Mouse (Mus musculus) right cerebral cortex, adult 18-20 months (tissue): Measurements from ENCODE around the gene Irx1.

Experiments
- DNase-seq: peaks from one replicate; pipeline ENCODE4 v3.0.0; 2022; ENCODE audit warnings: mixed read lengths

Irx1 gene

GRCm38 (mm10) chr13:71963356-71964351 is at the start of gene Irx1:
Gene Irx1, minus strand, starts transcription at chr13:71963723.
- no peak for DNase-seq

- no peak for DNase-seq
These were observed 16.6 kb upstream of the Irx1 start for GRCm38 (mm10) chr13:71979932-71980655.

GRCm38 (mm10) chr13:71975753-71976152 is 12.2 kb upstream of the Irx1 start:
- no peak for DNase-seq

DNA sequence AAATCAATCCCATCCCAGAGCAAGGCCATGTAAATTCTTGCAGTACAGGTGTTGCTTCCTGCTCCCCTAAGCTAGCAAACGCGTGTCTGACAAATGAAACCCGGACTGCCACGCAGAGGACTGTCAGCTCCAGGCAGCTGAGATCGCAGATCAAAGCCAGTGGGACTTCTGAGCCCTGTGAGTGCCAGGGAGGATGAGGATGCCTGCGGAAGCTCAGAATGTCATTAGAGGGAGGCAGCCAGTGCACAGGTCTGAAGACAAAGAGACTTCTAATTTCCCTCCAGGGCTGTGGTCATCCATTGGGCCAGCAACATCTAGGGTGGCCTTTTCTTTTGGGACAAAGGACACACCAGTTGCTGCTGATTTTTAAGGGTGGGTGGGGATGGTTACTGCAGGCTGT is 4.8 kb upstream of the Irx1 start:
- DNase-seq = no peak

DNA sequence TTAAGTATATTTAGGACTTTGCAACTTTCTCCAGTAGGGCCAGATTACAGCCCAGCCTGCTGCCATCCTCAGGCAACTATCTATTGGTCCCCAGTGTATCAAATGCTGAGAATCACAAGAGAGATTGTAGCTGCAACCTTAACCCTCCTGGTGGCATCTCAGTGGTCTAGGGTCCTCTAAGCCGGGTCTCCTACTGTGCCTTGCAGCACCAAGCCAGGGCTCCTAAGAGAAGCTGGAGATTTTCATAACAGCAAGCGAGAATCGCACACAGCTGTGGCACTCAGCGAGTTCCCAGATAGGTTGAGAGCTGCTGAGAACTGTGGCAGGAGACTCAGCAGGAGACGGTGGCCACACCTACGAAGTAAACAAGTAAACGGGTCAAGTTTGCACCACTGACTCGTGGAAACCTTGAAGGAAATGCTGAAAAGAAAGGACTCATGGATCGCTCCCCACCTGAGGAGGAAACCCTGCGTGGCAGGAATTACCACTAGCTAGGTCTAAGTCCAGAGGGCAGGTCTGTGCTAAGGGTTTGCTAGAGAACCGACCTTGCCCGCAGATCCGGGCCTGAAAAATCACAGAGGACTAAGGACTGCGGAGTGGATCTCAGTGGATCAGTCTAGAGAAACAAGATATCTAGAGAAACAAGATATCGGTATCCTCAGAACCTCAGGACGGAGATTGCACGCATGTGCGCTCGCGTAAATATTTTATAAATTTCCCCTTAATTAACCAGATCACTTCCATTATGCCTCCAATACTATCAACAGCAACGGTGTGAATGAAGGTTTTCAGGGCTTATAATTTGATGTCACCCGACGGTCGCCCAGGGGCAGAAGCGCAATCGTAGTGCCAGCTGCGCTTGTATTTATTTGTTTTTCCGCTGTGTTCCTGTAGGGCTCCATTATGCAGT is 4.1 kb upstream of the Irx1 start:
- DNase-seq = no peak

DNA sequence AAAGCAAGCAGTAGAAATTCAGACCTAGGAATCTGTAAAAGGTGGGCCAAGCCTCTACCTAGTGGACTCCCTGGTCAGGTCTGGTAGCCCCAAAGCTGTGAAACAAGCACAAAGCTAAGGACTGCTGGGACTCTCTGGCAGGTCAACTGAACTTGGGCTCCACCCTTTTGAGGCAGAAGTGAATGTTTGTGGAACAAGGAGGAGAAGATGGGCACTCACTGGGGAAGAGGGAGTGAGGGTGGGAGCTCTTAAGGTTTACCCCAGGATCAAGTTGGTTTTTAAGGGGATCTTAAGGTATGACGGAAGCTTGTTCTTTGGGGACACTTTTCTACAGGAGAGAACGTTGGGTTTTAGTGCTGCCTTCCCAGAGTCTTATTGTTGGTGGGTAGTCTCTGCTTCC is 3.1 kb upstream of the Irx1 start:
- no peak for DNase-seq

- no peak for DNase-seq
These were observed 843 bp upstream of the Irx1 start for GRCm38 (mm10) chr13:71964366-71964765.

DNA sequence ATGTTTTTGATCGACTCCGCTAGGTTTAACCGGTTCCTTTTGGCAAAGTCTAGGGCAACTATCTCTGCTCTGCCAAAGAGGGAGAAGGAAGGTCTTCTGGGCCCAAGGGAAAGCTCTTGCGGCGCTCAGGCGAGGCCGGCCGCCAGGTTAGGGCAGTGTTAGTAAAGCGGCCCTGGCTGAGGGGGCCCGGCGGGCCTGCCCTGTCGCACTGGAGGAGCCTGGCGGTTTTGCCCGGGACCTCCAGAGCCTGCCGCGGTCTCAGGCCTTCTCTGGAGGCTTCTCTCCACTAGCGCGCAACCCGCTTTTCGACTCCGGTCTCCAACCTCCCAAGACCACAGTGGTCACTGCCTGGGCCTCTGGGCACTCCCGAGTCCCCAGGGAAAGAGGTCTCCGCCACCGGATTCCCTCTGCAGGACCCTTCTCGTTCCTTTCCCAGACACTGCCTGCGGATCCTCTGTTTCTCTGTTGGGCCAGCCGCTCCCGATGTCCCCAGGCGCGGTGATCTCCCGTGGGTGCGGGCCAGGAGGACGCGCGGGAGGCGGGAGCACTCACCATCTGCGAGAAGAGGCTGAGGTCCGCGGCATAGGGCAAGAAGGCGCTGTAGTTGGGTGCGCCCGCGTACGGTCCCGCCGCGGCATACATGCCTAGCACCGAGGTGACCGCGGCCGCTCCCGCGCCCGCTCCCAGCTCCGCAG is 715 bp downstream of the Irx1 start:
- DNase-seq = no peak

GRCm38 (mm10) chr13:71961891-71962660 is 1.4 kb downstream of the Irx1 start:
- DNase-seq = no peak

DNA sequence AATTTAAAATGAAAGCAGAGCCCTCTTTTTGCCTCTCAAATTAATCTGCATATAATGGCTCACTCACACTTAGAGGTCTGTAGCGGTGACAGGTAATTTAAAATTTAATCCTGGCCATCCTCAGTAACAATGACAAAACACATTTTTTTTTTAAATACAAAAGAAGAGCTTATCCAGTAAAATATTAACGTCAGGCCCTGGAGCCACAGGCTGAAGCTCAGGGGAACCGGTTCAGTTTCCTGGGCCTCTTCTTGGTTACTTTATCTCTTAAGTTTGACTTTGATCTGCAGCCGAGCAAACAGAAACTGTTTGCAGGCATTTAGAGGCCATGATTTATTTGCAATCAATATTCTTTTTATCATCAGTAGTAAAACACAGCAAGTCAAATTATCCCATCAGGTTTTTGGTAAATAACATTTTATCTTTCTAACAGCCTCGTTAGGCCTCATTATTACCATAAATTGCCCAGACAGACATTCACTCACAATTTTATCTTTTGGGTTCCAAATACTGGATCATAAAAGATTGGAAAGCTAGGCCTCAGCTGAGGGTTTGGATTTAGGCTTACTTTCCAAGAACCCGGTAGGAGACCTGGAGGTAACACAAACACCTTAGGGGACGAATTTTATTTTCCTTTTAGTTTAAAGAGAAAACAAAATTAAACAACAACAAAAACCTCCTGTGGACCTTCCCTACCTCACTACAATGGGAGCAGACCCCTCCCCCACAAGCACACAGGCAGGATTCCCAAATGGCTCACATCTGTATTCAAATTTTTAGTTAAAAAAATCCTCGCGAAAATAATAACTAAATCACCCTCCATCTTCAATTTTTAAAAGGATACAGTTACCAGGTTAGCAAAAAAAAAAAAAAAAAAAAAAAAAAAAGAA is 2.4 kb downstream of the Irx1 start:
- DNase-seq = no peak

DNA sequence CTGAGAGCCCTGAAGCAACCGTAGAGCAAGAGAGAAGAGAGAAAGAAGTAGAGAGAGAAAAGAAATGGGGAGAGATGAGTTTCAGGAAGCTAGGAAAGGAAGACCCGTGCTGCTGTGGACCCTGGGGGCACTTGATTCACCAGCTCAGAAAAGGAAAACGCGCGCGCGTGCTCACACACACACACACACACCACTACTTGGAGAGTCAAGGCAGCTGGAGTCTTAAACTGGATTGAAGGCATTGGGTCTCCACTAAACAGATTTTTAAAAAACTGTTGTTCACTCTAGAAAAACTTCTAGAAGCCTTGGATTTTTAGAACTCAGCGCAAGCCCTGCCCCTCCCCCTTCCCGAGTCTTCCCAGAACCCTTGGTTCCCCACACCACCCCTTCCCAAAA is 3.2 kb downstream of the Irx1 start:
- DNase-seq = no peak

DNA sequence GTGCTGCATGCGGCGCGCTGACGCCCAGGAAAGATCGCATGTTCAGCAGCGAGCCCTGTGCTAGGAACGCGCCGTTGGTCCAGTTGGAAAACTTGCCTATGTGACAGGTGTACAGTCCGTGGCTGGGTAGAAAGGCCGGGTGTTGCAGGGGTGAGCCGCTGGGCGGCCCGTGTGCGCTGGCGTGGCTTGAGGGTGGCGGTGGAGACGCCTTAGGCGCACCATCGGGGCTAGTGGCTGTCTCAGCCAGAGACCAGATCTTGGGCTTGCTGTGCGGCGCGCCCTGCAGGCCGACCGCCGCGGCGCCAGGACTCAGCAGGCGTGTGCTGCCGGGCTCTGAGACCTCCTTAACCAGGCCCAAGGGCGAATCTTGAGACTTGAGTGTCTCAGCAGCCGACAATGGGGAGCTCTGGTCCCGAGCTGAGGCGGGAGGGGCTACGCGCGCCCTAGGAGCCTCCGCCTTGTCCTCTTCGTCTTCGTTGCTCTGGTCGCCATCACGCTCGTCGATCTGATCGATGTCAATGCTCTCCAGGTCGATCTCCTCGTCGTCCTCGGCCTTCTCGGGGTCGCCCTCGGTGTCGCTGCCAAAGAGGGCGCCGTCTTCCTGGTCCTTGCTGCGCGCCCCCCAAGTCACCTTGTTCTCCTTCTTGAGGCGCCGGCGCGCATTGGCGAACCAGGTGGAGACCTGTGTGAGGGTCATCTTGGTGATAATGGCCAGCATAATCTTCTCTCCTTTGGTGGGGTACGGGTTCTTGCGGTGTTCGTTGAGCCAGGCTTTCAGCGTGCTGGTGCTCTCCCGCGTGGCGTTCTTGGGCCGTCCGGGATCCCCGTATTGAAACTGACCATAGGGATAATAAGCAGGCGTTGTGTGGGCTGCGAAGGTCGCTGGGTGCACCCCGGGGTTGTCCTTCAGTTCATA is 3.9 kb downstream of the Irx1 start:
- no peak for DNase-seq

GRCm38 (mm10) chr13:71958651-71959050 is 4.9 kb downstream of the Irx1 start:
- no peak for DNase-seq

GRCm38 (mm10) chr13:71957811-71958351 is 5.6 kb downstream of the Irx1 start:
- DNase-seq = no peak

- DNase-seq = no peak
These were observed 6.4 kb downstream of the Irx1 start for GRCm38 (mm10) chr13:71957147-71957546.

- no peak for DNase-seq
These were observed 7.0 kb downstream of the Irx1 start for GRCm38 (mm10) chr13:71956481-71956880.

- DNase-seq = no peak
These were observed 11.6 kb downstream of the Irx1 start for GRCm38 (mm10) chr13:71951966-71952365.

GRCm38 (mm10) chr13:71949859-71950258 is 13.7 kb downstream of the Irx1 start:
- DNase-seq = no peak

- DNase-seq = no peak
These were observed 53.2 kb downstream of the Irx1 start for GRCm38 (mm10) chr13:71910361-71910760.
